Mouse (Mus musculus): ENCODE data around the gene Map2.

DNA sequence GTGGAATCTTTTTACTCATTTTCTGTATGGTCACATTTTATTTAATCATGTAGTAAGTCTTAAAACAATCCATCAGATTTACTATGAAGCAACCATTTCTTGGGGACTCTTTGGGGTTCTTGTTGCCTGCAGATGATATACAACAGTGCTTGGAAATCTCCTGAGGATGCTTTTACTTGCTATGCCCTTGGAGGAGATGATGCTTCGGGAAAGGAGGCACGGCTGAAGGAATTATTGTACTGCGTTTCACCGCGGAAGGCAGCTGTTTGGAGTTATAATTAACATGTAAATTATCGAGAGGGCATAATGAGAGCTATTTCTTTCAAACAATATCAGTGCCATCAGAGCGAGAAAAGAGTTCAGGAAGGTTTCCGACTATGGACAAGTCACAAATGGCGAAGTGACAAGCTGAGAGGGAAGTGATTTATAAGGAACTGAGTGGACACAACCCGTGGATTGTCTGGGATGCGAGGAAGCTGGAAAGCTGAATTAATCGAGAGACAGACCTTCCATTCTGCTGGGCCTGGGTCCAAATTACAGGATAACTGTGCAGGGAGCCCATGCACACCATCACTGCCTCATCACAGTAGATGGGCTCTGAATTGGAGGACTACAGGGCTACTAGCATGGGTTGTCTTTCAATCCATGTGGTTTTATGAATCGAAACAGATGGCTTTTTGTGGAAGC lies 20.1 kb downstream of the Map2 start:
- TF ChIP-seq POLR2A (IDR thresholded peaks at IDR 0.05; ENCODE audit: low read depth, low read length): no peak
- no peak for TF ChIP-seq CTCF (conservative IDR thresholded peaks at IDR 0.05; ENCODE audit: insufficient read depth, insufficient read length, low read depth, low read length)

All from kidney, adult 2 months (tissue).